Mouse (Mus musculus): ENCODE results near the gene Hist1h2af.
A peak's percentile ranks its signal among the peaks of the same experiment; 100 is the strongest.

The Hist1h2af gene

DNA sequence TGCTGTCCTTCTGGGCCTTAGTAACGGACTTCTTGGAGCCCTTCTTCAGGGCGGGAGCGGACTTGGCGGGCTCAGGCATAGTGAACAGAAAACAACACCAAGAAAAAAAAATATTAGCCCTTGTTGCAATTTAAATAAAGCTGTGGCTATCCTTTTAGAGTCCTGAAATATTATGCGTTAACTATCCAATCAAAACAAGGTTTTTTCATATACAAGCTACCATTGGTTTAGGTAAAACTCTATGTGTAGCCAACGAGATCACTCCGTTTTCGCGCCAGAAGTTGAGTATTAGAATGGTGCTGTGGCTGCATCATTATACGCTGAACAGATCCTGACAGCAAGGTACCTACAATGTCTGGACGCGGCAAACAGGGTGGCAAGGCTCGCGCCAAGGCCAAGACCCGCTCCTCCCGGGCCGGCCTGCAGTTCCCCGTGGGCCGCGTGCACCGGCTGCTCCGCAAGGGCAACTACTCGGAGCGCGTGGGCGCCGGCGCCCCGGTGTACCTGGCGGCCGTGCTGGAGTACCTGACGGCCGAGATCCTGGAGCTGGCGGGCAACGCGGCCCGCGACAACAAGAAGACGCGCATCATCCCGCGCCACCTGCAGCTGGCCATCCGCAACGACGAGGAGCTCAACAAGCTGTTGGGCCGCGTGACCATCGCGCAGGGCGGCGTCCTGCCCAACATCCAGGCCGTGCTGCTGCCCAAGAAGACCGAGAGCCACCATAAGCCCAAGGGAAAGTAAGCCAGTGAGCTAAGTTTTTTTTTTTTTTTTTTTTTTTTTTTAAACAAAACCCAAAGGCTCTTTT lies at the start of gene Hist1h2af:
Gene Hist1h2af, plus strand, starts transcription at position 347 of the 808 bp plus-strand sequence.
- peak; percentile 84 for DNase-seq

DNA sequence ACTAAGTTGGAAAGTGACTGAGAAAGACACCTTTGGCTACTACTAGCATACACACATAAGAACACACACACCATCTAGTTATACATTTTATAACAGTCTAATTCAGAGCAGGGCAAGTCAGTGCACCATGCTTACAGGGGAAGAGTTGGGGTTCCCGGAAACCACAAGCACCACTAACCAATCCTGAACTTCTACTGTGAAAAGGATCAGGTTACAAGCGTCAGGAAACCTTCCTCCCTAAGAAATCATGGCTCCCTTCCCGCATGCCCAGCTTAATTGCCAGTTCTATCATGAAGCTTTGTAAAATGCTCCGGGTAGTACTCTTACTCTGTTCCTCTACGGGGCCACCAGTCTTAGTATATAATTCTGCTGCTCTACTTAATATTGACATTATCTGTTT lies 48.4 kb upstream of the Hist1h2af start:
- DNase-seq = no peak

DNA sequence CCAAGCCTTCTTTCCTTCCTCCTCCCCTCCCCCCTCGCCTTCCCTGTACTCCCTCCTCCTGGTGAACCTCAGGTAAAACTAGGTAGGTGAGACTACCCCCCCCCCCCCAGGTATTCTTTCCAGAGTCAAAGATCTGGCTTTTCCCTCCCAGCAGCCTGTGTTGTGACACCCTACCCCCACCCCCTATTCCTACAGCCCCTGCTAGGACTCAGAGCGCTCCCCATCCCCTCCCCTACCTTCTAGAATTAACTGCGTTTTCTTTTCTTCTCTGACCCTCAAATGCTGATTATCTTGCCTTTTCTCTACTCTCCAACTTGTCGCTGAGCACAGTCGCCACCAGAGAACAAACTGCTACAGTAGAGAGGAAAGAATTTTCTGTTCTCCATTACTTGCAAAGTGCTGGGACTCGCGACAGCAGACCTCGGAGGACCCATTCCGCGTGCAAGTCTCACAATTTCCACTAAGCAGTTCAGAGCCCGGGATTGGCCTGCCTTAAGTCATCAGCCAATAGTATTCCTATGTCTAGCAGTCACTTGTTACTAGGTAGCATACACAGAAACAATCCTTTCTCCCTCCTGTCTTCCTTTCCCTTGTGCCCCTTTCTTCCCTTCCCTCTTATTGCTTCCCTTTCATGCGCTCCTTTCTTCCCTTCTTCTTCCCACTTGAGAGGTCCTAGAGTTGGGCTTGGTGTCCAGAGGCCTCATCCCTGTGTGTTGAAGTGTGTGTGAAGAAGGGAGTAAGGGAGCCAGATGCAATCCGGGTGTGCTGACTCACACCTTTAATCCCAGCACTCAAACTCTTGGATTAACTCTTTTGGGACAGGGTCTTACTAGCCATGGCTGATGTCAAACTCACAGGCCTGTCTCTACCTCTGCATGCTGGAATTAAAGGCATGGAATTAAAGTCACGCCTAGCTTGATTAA lies 45.0 kb upstream of the Hist1h2af start, which contains the start of gene Btn2a2:
Gene Btn2a2, minus strand, starts transcription at position 458 of the 923 bp plus-strand sequence.
- DNase-seq = peak; percentile 83

- DNase-seq = no peak
Observed at GRCm38 (mm10) chr13:23490863-23491262, 42.8 kb upstream of the Hist1h2af start.

- DNase-seq = no peak
Observed at GRCm38 (mm10) chr13:23491263-23491662, 42.4 kb upstream of the Hist1h2af start.

GRCm38 (mm10) chr13:23491990-23492389 lies 41.7 kb upstream of the Hist1h2af start:
- no peak for DNase-seq

DNA sequence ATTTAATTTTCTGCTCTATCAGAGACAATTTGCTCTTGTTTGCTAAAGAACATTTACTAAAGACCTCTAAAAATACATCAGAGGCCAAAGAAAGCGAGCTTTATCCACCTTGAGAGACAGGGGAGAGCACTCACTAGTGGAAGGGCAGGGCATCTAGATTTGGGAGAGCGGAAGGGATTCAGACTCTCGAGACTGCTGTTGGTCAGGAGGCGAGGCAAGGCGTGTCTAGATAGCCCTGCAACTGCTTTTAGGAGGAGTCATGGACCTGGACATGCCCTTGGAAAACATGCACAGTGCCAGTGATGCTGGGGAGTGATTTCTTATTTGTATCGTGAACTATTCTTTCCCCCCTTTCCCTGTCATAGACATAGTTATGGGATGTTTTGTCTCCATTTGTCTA lies 38.2 kb upstream of the Hist1h2af start:
- no peak for DNase-seq

GRCm38 (mm10) chr13:23497656-23498321 lies 35.9 kb upstream of the Hist1h2af start:
- no peak for DNase-seq

- DNase-seq = no peak
Observed at GRCm38 (mm10) chr13:23498653-23499052, 35.1 kb upstream of the Hist1h2af start.

GRCm38 (mm10) chr13:23499943-23500342 lies 33.8 kb upstream of the Hist1h2af start:
- no peak for DNase-seq

DNA sequence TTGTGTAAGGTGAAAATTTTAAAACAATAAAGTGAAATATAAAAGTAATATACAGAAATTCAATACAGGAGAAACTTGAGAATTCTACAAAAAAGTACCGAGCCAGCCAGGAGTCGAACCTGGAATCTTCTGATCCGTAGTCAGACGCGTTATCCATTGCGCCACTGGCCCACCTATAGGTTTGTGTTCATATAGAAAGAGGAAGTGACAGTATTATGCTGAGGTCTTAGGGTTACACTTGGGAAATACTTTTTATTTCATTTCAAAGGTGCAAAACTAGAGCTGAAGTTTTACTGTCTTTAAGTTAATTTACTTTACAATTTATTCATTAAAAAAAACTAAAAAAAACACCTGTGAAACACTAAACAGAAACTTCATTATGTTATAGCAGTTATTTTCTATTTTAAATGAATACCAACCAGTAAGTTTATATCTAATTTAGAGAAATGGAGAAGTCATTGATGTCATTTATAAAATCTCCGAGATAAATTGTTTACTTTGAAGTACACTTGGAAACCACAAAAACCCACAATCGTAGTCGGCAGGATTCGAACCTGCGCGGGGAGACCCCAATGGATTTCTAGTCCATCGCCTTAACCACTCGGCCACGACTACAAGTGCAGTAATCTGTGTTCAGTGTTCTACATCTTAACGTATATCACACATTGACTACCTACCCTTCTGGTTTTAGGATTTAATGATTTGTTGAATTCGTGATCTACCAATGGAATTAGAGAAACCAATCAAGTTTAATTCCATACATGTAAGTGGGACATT lies 33.1 kb upstream of the Hist1h2af start:
- DNase-seq = peak; percentile 45

GRCm38 (mm10) chr13:23501511-23501910 lies 32.2 kb upstream of the Hist1h2af start:
- no peak for DNase-seq

DNA sequence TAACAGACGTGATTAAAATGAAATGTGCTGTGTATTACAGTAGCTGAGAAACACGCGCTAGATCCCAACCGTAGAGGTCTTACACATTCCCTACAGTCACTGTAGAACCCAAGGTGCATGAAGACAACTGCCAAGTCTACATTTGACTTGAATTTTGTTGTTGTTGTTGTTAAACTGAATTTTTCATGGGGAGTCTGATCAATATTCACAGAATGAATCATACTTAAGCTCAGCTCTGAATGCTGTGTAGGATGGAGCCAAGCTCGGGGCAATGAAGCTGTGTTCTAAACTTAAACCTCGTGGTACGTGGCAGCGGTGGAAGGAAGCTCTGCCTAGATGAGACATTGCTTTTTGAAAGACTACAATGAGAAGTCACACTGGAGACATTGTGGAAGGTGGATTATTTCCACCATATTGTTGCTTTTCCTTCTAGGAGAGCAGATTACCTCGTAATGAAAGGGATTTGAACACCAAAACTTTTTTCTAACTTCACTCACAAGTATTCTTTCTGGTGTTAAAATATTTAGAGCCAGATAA lies 31.6 kb upstream of the Hist1h2af start:
- no peak for DNase-seq

- no peak for DNase-seq
Observed at GRCm38 (mm10) chr13:23502916-23503315, 30.8 kb upstream of the Hist1h2af start.

DNA sequence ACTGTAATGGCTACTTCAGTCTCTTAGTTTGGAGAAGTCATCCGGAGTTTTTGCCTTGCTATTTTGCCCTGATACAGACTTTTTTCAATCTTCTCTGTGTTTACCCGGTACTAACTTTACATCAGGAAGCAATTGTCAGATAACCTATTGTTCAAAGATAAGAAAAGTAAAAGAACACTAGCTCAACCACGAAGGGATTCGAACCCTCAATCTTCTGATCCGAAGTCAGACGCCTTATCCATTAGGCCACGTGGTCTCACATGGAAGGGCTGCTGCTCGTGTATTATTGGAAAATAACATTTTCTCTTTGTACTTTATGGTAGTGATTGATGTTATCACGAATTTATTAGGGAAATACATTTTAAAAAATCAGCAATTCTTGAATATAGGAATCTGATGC lies 29.9 kb upstream of the Hist1h2af start:
- no peak for DNase-seq

- DNase-seq = no peak
Observed at GRCm38 (mm10) chr13:23505662-23506345, 27.9 kb upstream of the Hist1h2af start.

DNA sequence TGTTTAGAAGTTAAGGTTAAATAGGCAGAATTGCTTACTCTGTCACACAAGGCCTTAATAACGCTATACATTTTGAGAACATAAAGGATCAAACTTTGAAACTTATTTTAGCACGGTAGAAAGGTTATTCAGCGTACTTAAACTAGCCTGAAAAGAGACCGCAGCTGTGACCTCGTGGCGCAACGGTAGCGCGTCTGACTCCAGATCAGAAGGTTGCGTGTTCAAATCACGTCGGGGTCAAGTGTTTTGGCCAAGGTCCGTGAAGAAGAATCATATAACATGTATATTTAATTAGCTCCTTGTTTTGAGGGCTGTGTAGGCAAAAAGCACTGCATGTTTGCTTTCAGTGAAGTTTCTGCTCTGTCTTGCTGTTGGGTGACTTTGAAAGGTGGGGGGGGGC lies 27.4 kb upstream of the Hist1h2af start:
- DNase-seq = no peak

GRCm38 (mm10) chr13:23506819-23507515 lies 26.7 kb upstream of the Hist1h2af start:
- DNase-seq = no peak

GRCm38 (mm10) chr13:23510127-23510526 lies 23.6 kb upstream of the Hist1h2af start:
- no peak for DNase-seq

- no peak for DNase-seq
Observed at GRCm38 (mm10) chr13:23513517-23513916, 20.2 kb upstream of the Hist1h2af start.

- DNase-seq = no peak
Observed at GRCm38 (mm10) chr13:23515281-23515680, 18.4 kb upstream of the Hist1h2af start.

All from layer of hippocampus, adult 9-11 months (tissue).